Mouse (Mus musculus): Measurements from ENCODE around the gene Notch2. TPM values are rescaled to one million over a fixed set of nuclear protein-coding genes. Genes with fewer than 3 reads are reported as not detected.
A peak's percentile ranks its signal among the peaks of the same experiment; 100 is the strongest.

Notch2 gene
- total RNA-seq, 2 experiments from 2014 or later: 33.4 to 36.0 TPM

- no peak for ATAC-seq (replicated peaks; ENCODE audit: low FRiP score, low TSS enrichment, poor library complexity, severe bottlenecking)
Observed at GRCm38 (mm10) chr3:98086441-98086840, 73.1 kb downstream of the Notch2 start.

DNA sequence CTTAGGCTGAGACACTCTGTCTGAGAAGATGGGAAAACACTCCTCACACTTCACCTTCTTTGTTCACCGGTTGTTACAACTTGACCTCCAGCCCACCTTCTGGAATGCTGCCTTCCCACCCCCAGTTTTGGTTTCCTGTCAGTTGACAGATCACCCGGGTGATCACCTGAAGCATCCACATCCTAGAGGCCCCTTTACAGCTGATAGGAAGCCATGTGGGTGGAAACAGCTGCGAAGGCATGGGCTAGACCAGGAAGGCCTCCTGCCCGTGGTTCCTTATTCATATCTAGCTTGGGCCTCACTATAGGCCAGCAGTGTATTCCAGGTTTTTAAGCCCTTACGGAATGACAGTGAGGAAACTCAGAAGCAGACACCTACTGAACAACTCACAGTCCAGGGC, 73.5 kb downstream of the Notch2 start:
- no peak for ATAC-seq (replicated peaks; ENCODE audit: low FRiP score, low TSS enrichment, poor library complexity, severe bottlenecking)

- ATAC-seq (replicated peaks; ENCODE audit: low FRiP score, low TSS enrichment, poor library complexity, severe bottlenecking): no peak
Observed at GRCm38 (mm10) chr3:98087551-98087950, 74.2 kb downstream of the Notch2 start.

DNA sequence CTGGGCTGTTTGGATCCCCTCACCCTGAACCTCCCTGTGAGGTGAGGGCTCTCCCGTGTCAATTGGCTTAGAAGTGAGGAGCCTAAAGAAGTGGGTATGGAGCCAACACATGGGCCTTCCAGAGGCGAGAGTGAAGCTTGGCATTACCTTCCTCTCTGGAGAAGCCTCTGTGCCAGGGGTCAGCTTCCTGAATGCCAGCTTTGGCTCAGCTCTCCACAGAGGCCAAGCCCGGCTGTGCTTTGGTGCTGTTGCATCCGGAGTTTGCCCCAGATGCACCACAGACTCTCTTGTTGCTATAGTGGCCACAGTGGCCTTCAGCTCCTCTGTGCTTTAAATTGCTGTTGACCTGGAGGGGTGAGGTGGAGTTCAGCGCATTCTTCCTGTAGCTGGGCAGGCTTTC, 76.4 kb downstream of the Notch2 start:
- ATAC-seq (replicated peaks; ENCODE audit: low FRiP score, low TSS enrichment, poor library complexity, severe bottlenecking): no peak

DNA sequence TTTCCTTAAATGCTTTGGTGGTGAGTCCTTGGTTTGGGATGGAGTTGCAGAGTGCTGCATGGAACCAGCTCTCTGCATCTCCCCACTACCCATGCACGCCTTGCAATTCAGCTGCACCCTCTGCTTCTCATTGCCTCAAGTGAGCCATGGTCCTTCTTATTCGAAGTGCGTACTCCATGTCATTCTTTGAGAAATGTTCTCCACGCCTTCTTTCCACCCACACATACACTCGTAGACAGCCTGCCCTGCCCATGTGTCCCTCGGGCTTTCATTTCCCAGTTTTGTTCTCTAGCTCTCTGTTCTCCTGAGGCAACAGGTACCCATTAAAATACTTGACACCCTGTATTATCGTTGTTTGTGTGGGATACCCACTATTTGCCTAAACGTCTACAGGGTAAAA, 76.8 kb downstream of the Notch2 start:
- ATAC-seq (replicated peaks; ENCODE audit: low FRiP score, low TSS enrichment, poor library complexity, severe bottlenecking): no peak

- ATAC-seq (replicated peaks; ENCODE audit: low FRiP score, low TSS enrichment, poor library complexity, severe bottlenecking): no peak
Observed at GRCm38 (mm10) chr3:98092680-98093370, 79.5 kb downstream of the Notch2 start.

DNA sequence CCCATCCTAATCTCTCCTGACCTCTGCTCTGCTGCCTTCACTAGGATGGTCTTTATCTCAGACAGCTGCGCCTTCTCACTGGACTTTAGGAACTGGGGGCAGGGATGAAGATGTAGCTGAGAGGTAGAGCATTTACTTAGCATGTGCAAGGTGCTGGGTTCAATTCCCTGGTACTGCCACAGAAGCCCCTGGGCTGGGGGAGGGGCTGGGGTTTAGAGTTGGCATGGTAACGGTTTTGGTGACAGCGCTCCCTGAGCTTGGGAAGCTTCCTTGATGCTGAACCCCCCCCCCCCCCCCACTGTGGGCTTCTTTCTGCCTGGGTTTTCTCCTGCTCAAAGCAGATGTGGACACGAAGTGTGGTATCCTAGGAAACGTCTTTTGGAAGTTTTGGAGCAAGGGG, 80.6 kb downstream of the Notch2 start:
- ATAC-seq (replicated peaks; ENCODE audit: low FRiP score, low TSS enrichment, poor library complexity, severe bottlenecking): no peak

DNA sequence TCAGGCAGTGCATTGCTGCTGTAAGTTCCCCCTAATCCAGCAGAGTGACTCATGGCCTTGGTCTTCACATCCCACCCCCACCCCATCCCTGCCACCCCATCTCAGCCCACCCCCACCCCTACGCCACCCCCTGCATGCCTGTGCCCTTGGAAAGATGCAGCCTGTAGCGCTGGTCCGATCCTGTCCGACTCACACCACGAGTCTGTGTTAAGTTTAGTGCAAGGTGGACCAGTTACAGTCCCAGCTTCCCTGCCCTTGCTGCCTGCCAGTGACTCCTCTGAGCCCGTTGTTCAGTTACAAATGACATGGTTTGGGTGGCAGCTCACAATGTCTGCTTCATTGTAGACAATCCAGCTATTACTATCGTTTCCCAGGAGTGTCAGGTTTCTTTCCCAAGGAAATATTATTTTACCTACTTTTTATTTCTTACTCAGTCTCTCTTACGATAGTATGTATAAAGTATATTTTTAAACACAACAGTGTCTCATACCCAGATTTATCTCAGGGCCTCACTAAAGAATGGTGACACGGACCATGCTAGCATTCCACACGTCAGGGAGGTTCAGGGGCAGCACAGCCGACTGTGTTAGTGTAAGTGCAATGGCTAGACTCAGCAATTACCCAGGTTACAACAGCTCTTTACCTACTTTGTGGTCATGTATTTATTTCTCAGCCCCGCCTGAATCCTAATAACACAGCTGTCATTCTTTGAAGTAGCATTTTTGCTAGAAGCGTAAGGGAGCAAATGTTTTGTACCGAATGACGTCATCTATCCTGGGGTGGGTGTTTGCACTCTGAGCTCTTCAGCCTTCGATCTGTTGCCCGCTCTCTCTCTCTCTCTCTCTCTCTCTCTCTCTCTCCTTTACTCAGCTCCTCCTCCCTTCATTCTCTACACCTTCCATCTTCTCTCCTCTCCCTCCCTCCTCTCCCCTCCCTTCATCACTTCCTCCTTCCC, 81.6 kb downstream of the Notch2 start:
- no peak for ATAC-seq (replicated peaks; ENCODE audit: low FRiP score, low TSS enrichment, poor library complexity, severe bottlenecking)

GRCm38 (mm10) chr3:98096981-98097380, 83.7 kb downstream of the Notch2 start:
- no peak for ATAC-seq (replicated peaks; ENCODE audit: low FRiP score, low TSS enrichment, poor library complexity, severe bottlenecking)

DNA sequence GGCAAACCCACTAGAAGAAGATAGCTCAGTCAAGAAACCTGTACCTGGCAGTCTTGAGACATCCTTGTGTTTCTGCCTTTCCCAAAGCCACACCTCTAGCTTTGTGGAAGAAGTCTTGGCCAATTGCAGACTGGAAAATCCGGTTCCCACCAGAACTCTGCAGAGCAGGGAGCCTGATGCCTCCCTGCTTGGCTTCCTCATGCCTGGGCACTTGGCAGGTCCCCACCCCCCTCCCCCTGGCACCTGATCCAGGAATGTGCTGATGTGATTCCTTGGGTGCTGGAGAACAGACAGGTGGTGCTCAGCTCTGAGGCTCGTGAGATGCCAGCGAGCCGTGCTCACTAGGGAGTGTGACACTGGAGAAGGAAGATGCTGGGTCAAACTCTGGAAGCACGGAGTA, 85.3 kb downstream of the Notch2 start:
- ATAC-seq (replicated peaks; ENCODE audit: low FRiP score, low TSS enrichment, poor library complexity, severe bottlenecking): no peak

DNA sequence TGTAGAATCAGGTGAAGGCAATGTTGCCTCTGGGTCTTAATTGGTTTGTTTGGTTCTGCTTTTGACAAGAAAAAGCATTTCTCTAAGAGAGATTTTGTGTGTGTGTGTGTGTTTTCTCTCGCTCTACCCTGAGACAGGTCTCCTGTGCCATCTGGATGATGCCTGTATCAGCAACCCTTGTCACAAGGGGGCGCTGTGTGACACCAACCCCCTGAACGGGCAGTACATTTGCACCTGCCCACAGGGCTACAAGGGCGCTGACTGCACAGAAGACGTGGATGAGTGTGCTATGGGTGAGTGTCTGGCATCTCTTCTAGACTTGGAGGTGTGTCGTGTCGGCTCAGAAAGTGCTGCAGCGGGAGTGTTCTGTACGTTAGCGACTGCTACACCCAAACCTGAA, 86.0 kb downstream of the Notch2 start:
- ATAC-seq (replicated peaks; ENCODE audit: low FRiP score, low TSS enrichment, poor library complexity, severe bottlenecking): peak; percentile 75

- no peak for ATAC-seq (replicated peaks; ENCODE audit: low FRiP score, low TSS enrichment, poor library complexity, severe bottlenecking)
Observed at GRCm38 (mm10) chr3:98101541-98101940, 88.2 kb downstream of the Notch2 start.

GRCm38 (mm10) chr3:98104851-98105471, 91.6 kb downstream of the Notch2 start:
- no peak for ATAC-seq (replicated peaks; ENCODE audit: low FRiP score, low TSS enrichment, poor library complexity, severe bottlenecking)

DNA sequence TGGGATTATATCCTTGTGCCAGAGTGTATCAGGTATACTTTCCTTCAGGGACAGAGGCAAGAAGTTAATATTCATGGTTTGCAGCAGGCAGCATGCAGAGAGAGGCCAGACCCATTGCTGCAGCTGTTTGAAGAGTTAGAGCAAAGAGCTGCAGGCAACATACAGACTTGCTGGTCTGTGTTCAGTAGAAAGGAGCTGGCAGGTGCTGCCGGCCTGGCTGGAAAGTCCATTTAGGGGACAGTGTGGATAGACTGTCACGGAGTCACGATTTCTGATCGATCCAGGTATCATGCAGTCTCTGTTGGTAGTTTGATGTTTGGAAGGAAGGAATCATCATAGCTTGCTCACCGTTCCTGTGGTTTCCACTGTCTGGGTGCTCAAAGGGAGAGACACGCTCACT, 92.2 kb downstream of the Notch2 start:
- no peak for ATAC-seq (replicated peaks; ENCODE audit: low FRiP score, low TSS enrichment, poor library complexity, severe bottlenecking)

DNA sequence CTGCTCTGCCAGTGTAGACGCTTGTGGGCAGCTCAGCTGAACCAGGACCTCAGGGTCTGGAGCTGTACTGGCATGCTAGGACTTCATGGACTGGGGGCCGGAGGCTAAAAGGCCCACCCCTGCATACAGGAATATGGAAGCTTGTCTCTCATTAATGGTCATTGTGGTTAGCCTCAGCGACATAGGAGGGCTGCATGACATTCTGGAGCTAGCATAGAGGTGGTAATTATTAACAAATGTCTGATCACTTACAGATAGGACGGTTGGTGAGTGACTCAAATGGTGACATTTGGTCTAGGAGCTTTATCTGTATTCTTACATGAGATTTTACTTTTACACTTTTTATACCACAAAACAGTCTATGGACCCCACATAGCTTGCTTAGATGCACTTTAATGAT, 92.8 kb downstream of the Notch2 start:
- no peak for ATAC-seq (replicated peaks; ENCODE audit: low FRiP score, low TSS enrichment, poor library complexity, severe bottlenecking)

DNA sequence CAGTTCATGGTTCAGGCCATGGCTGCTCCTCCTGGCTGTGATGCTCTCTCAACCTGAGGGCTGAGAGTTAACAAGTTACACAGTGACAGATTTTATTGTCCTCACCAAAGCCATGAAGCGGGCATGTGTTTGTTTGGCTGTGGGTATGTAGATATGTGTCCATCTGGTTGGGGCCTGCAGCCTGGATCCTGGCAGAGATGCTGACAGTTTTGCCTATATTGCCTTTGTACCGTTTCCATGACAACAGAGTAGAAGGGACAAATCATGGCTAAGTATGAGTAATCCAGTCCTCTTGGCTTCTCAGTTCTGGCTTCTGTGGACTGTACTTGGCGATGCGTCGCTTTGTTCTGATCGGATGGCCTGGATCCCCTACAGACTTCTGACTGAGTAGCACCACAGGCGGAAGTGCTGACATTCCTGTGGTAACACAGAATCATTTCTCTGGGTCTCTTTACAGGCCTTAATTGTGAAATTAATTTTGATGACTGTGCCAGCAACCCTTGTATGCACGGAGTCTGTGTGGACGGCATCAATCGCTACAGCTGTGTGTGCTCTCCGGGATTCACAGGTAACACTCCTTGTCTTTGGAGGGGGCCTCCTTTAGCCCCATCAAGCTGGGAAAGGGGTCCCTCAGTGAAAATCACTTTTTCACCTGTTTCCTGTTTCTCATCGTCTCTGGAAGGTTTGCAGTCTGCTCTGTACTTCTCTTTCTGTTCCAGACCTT, 93.4 kb downstream of the Notch2 start:
- no peak for ATAC-seq (replicated peaks; ENCODE audit: low FRiP score, low TSS enrichment, poor library complexity, severe bottlenecking)

GRCm38 (mm10) chr3:98108416-98108815, 95.1 kb downstream of the Notch2 start:
- ATAC-seq (replicated peaks; ENCODE audit: low FRiP score, low TSS enrichment, poor library complexity, severe bottlenecking): no peak

GRCm38 (mm10) chr3:98108866-98109265, 95.5 kb downstream of the Notch2 start:
- no peak for ATAC-seq (replicated peaks; ENCODE audit: low FRiP score, low TSS enrichment, poor library complexity, severe bottlenecking)

DNA sequence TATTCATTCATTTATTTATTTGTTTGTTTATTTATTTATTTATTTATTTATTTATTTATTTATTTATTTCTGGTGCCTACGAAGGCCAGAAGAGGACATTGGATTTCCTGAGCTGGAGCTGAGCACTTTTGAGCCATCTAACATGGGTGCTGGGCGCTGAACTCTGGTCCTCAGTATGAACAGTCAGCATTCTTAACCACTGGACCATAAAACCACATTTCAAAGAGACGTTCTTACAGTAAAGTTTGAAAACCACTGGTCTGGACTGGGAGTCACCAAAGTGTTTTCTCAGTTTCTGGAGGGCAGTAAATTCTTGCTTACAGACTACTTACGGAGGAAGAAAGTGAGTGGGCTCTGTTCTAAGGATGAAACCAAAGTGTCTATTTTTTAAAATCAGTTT, 97.3 kb downstream of the Notch2 start:
- ATAC-seq (replicated peaks; ENCODE audit: low FRiP score, low TSS enrichment, poor library complexity, severe bottlenecking): no peak

GRCm38 (mm10) chr3:98118252-98118651, 104.9 kb downstream of the Notch2 start:
- no peak for ATAC-seq (replicated peaks; ENCODE audit: low FRiP score, low TSS enrichment, poor library complexity, severe bottlenecking)

Data from megakaryocyte-erythroid progenitor cell, adult 5-6 weeks (primary cell).